In the genomic region with DNA sequence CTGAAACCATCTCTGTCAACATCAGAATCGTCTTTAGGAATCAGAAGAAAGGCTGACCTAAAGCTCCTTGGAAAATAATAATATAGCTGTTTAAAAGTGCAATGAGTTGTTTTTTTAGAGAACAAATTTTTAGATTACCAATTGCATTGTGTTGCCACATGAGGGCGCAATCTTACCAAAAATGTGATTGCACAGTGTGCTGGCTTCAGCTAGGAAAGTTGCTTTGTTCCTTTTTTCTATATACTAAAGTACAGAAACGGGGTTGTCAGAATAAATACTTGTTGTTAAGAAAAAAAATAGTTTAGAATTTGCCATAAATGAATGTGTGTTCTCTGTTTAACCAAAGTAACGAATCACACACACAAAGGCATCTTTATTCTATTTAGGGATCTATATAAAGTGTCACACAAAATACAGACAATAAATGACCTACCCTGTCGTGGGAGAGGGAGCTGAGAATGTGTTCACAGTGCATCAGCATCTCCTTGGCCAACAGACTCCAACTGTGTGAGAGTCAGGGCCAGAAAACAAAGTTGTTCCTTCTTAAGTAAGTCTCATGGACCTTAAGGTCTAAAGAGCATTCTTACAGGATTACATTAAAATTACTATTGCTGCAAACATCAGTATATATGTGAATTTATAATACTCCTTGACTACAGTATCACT, we compare ENCODE assay signal across 9 mouse cellular contexts.
DNase-seq lines count a peak whose midpoint lies in the region; ATAC-seq and TF ChIP-seq lines count a peak whose summit lies in the region.
"Had no signal": no experiment of that assay in that cellular context is flagged by ENCODE, and none has a peak within 500 bp of the region (broad histone marks: within the 10 kb centered on the region; RNA-seq: fewer than 3 reads in every experiment).

No protein-coding gene starts in this region.

- H3K36me3 ChIP-seq in neural tube, embryonic 11.5 days (ENCODE audit: control insufficient read depth, insufficient read depth, low read length): no peaks in the 10 kb centered on the region
- H3K36me3 ChIP-seq: limb, embryonic 12.5 days had no signal

- peak; percentile 55; the same call in 1 of the 2 replicates for TF ChIP-seq CTCF in cortical plate, adult 2 months (IDR thresholded peaks at IDR 0.05; ENCODE audit: extremely low read depth, insufficient read depth, low read length)

- peak; percentile 8 for DNase-seq in gastrocnemius, postnatal 14 days
- DNase-seq in gastrocnemius, postnatal 36 days: no peak
- peak; percentile 18 for DNase-seq in right cerebral cortex, adult 18-20 months
- no peak for DNase-seq in right cerebral cortex, postnatal 36 days (ENCODE audit: low spot score in 2 of 2)
- DNase-seq in layer of hippocampus, postnatal 25 days (ENCODE audit: extremely low spot score in 1 of 2, low spot score in 1 of 2): peak; percentile 23 to 72
- peak; percentile 47 for DNase-seq in neural tube, embryonic 11.5 days (ENCODE audit: low spot score)
- no peak for DNase-seq in frontal cortex, postnatal 25 days (ENCODE audit: low spot score in 2 of 2)

- no peak overlapping the region for H3K4me3 ChIP-seq in cortical plate, adult 2 months (ENCODE audit: insufficient read depth, low read length)
- H3K4me3 ChIP-seq in neural tube, embryonic 11.5 days (ENCODE audit: low read depth, low read length): no peak overlapping the region
- H3K4me3 ChIP-seq: limb, embryonic 12.5 days had no signal

- intact Hi-C loops in gastrocnemius, postnatal 14 days (cut with DNase I; ENCODE audit: low total_unique reads): loop anchor here (10.0 kb wide), 1 partner anchor 1393 kb away; no protein-coding TSS in a partner anchor
- intact Hi-C loops in gastrocnemius, postnatal 36 days (cut with DNase I): no loop called here

- H3K27ac ChIP-seq in cortical plate, adult 2 months (ENCODE audit: insufficient read depth, low read length): no peak overlapping the region
- H3K27ac ChIP-seq in neural tube, embryonic 11.5 days (ENCODE audit: low read depth, low read length): no peak overlapping the region
- H3K27ac ChIP-seq: limb, embryonic 12.5 days had no signal

- ATAC-seq in neural tube, embryonic 11.5 days (ENCODE audit: insufficient read depth, low FRiP score, low TSS enrichment): no peak

- WGBS in neural tube, embryonic 11.5 days: 21% methylated on average over 5 of the region's 5 CpGs

- H3K4me1 ChIP-seq in cortical plate, adult 2 months (ENCODE audit: control insufficient read depth, insufficient read depth, low read length): no peaks in the 10 kb centered on the region
- H3K4me1 ChIP-seq in neural tube, embryonic 11.5 days (ENCODE audit: control insufficient read depth, insufficient read depth, low read length): no peaks in the 10 kb centered on the region
- H3K4me1 ChIP-seq: limb, embryonic 12.5 days had no signal

- H3K27me3 ChIP-seq in neural tube, embryonic 11.5 days (ENCODE audit: control insufficient read depth, insufficient read depth, low read length): no peaks in the 10 kb centered on the region
- H3K27me3 ChIP-seq: limb, embryonic 12.5 days had no signal

- no peak overlapping the region for H3K4me2 ChIP-seq in neural tube, embryonic 11.5 days (ENCODE audit: low read depth)
- H3K4me2 ChIP-seq: limb, embryonic 12.5 days had no signal

- H3K9me3 ChIP-seq in neural tube, embryonic 11.5 days (ENCODE audit: control insufficient read depth, low read length): no peaks in the 10 kb centered on the region
- H3K9me3 ChIP-seq: limb, embryonic 12.5 days had no signal

- TF ChIP-seq POLR2A in cortical plate, adult 2 months (IDR thresholded peaks at IDR 0.05; ENCODE audit: extremely low read depth, insufficient read depth, low read length): no peak

- no peak overlapping the region for H3K9ac ChIP-seq in neural tube, embryonic 11.5 days (ENCODE audit: low read length)
- H3K9ac ChIP-seq: limb, embryonic 12.5 days had no signal

Comparison
In these comparisons a context has a peak if more than half of its experiments do, and no peak if none do; other contexts are left out.
1. DNase-seq: peak in gastrocnemius, postnatal 14 days (single experiment), right cerebral cortex, adult 18-20 months (single experiment), layer of hippocampus, postnatal 25 days (2 of 2) and neural tube, embryonic 11.5 days (single experiment); none in gastrocnemius, postnatal 36 days (0 of 2), right cerebral cortex, postnatal 36 days (0 of 2) and frontal cortex, postnatal 25 days (0 of 2).